Mouse (Mus musculus) hindbrain, embryonic 14.5 days (tissue): ENCODE data around the gene Arhgap24. TPM values are rescaled to one million over a fixed set of nuclear protein-coding genes. Genes with fewer than 3 reads are reported as not detected.

ENCODE experiments used
- ATAC-seq: fragments of 200-750 bp; cut with Nextera tagmentation; 2 replicates; pipeline ENCODE4 v1.8.0; 2017; ENCODE audit warnings: moderate number of reproducible peaks, mild to moderate bottlenecking, moderate TSS enrichment, moderate library complexity; ENCODE audit not compliant: low FRiP score
- DNase-seq: peaks from one replicate; pipeline ENCODE4 v3.0.0-alpha.2; 2015; ENCODE audit warnings: low spot score
- H3K27ac ChIP-seq: fragments of 300-500 bp; sonication (generic); 2 replicates; pipeline ENCODE4 v1.5.1; 2014; ENCODE audit warnings: mild to moderate bottlenecking, moderate library complexity
- H3K27me3 ChIP-seq: fragments of 300-500 bp; sonication (generic); 2 replicates; pipeline ENCODE4 v1.6.1; 2014; ENCODE audit warnings: mild to moderate bottlenecking, low read length, mixed read lengths; ENCODE audit not compliant: control insufficient read depth, insufficient read depth
- H3K36me3 ChIP-seq: fragments of 300-500 bp; sonication (generic); replicated peaks from 2 replicates; pipeline ENCODE4 v1.6.1; 2014; ENCODE audit not compliant: control insufficient read depth, insufficient read depth
- H3K4me1 ChIP-seq: fragments of 300-500 bp; sonication (generic); replicated peaks from 2 replicates; pipeline ENCODE4 v1.6.1; 2014; ENCODE audit warnings: antibody characterized with exemption, low read length, mixed read lengths; ENCODE audit not compliant: control insufficient read depth, insufficient read depth
- H3K4me2 ChIP-seq: fragments of 300-500 bp; sonication (generic); replicated peaks from 2 replicates; pipeline ENCODE4 v1.6.1; 2014; ENCODE audit warnings: mild to moderate bottlenecking, moderate library complexity
- H3K4me3 ChIP-seq: fragments of 300-500 bp; sonication (generic); replicated peaks from 2 replicates; pipeline ENCODE4 v1.5.1; 2014; ENCODE audit warnings: mild to moderate bottlenecking, low read length
- H3K9ac ChIP-seq: fragments of 300-500 bp; sonication (generic); 2 replicates; pipeline ENCODE4 v1.6.1; 2014
- H3K9me3 ChIP-seq: fragments of 300-500 bp; sonication (generic); 2 replicates; pipeline ENCODE4 v1.6.1; 2016; ENCODE audit warnings: low read length; ENCODE audit not compliant: control insufficient read depth
- WGBS: fragments of 180-500 bp; shearing (Covaris S2); extraction: QIAGEN DNeasy Blood & Tissue Kit; methylation state at CpG from one replicate; pipeline ENCODE4 v1.1.7; 2014; 5-methylcytosine and 5-hydroxymethylcytosine counted together
- polyA plus RNA-seq: library from polyadenylated mRNA; unstranded; fragments of >200 nt; fragmentation: Nextera tagmentation; extraction: Ambion mirVana; gene quantifications from 2 replicates; pipeline ENCODE4 v1.2.1, GENCODE M21; 2014

Arhgap24 gene
- polyA plus RNA-seq, 1 experiment from 2014 or later: 10.3 TPM

DNA sequence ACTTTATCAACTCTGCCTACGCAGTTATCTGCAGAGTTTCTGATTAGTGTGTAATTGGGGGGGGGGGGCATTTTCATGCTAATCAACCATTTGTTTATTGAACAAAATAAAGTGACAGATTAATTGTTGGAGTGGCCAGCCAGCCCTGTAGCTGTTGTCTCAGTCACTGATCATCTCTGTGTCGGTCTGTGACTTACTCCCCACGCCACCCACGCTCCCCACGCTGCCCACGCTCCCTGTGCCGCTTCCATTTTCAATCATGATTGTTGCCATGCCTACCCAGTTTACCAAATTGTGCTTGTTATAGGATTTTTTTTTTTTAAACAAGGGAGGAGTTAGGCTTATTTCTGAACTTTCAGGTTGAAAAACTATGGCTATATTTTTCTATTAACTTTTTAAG lies 34.3 kb downstream of the Arhgap24 start:
- Histone ChIP-seq H3K9me3 (no peaks in the 10 kb centered on the region), H3K4me1 (no peaks in the 10 kb centered on the region), H3K4me2 (no peak overlapping the region), H3K9ac (no peak overlapping the region), H3K36me3 (no peaks in the 10 kb centered on the region), H3K27ac (no peak overlapping the region), H3K4me3 (no peak overlapping the region), H3K27me3 (no peaks in the 10 kb centered on the region)
- ATAC-seq (no peak), DNase-seq (no peak)
- WGBS: 33% methylated on average over 7 of the region's 7 CpGs

DNA sequence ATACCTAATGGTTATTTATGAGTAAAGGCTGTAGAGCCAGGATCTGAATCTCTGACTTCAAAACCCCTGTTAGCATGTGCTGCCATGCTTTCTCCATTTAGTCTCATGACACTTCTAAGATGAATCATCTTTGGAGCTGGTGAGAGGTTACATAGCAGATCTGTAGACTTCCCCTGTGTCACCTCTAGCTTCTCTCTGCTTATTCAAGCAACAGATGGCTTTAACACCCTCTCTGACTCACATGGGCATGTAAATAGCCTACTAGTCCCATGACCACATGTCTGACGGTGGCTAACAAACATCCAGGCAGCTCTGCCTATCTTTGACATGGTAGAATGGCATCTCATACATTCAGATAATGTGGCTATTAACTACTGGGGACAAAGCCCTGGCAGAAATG lies 39.3 kb downstream of the Arhgap24 start:
- Histone ChIP-seq H3K27ac (no peak overlapping the region), H3K4me1 (no peaks in the 10 kb centered on the region), H3K27me3 (no peaks in the 10 kb centered on the region), H3K4me3 (no peak overlapping the region), H3K9ac (no peak overlapping the region), H3K9me3 (no peaks in the 10 kb centered on the region), H3K36me3 (no peaks in the 10 kb centered on the region), H3K4me2 (no peak overlapping the region)
- no peak for DNase-seq
- WGBS: 84% methylated on average over 1 of the region's 1 CpGs
- ATAC-seq: no peak

DNA sequence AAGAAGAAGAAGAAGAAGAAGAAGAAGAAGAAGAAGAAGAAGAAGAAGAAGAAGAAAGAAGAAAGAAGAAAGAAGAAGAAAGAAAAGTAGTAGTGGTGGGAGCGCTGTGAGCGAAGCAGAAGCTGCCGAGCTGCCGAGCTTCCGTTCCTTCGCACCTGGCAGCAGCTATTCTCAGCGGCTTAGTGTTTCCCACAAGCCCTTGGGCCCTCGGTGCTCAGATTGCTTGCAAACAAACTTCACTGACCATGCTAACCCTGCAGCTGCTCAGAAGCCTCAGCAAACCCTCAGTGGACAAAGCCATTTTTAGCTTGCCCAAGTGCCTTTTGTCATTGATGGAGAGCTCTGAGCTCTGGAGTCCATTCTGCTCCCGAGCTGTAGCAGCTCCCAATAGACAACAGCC lies 54.1 kb downstream of the Arhgap24 start:
- no peaks in the 10 kb centered on the region for H3K36me3 ChIP-seq
- no peaks in the 10 kb centered on the region for H3K4me1 ChIP-seq
- H3K27ac ChIP-seq: no peak overlapping the region
- WGBS: 85% methylated on average over 9 of the region's 9 CpGs
- ATAC-seq (no peak), DNase-seq (no peak)
- no peaks in the 10 kb centered on the region for H3K9me3 ChIP-seq
- no peak overlapping the region for H3K9ac ChIP-seq
- no peak overlapping the region for H3K4me2 ChIP-seq
- no peak overlapping the region for H3K4me3 ChIP-seq
- H3K27me3 ChIP-seq: no peaks in the 10 kb centered on the region

DNA sequence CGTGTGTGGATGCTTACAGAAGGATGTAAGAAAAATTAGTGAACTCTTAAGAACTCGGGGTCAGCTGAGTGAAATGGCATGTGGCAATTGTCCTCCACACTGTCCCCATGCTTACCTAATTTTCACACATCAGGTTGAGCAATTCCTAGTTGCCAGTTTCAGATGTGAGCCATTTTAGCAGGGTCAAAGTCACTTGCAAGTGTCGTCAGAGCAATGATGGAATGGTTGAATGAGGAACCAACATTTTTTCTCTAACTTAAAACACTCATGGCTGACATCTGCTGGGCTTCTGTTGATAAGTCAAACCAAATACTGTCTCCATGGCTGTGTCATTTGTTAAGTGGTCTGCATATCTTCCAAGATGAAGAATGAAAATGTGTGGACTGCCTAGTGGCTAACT lies 56.6 kb downstream of the Arhgap24 start:
- Histone ChIP-seq H3K4me2 (no peak overlapping the region), H3K4me3 (no peak overlapping the region), H3K9me3 (no peaks in the 10 kb centered on the region), H3K4me1 (no peaks in the 10 kb centered on the region), H3K27ac (no peak overlapping the region), H3K27me3 (no peaks in the 10 kb centered on the region), H3K36me3 (no peaks in the 10 kb centered on the region), H3K9ac (no peak overlapping the region)
- no peak for DNase-seq
- ATAC-seq: no peak
- WGBS: 84% methylated on average over 3 of the region's 3 CpGs

DNA sequence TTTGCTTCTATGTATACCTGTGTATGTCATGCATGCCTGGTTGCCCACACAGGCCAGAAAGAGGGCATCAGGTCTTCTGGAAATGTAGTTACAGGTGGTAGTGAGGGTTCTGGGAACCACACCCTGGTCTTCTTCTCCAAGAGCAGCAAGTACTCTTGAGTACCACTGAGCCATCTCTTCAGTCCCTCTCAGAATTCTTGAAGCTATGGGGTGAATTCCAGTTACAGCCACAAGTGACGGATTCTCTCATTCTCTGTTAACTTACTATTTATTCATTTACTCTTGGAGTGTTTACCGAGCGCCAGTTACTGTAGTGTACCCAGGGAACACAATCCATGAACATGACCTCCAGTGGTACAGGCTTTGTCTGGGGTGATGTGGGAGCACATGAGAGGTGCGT lies 65.1 kb downstream of the Arhgap24 start:
- Histone ChIP-seq H3K4me3 (no peak overlapping the region), H3K4me1 (no peaks in the 10 kb centered on the region), H3K27me3 (no peaks in the 10 kb centered on the region), H3K9ac (no peak overlapping the region), H3K36me3 (no peaks in the 10 kb centered on the region), H3K27ac (no peak overlapping the region), H3K9me3 (no peaks in the 10 kb centered on the region), H3K4me2 (no peak overlapping the region)
- 95% methylated on average over 4 of the region's 4 CpGs for WGBS
- DNase-seq: no peak
- no peak for ATAC-seq

DNA sequence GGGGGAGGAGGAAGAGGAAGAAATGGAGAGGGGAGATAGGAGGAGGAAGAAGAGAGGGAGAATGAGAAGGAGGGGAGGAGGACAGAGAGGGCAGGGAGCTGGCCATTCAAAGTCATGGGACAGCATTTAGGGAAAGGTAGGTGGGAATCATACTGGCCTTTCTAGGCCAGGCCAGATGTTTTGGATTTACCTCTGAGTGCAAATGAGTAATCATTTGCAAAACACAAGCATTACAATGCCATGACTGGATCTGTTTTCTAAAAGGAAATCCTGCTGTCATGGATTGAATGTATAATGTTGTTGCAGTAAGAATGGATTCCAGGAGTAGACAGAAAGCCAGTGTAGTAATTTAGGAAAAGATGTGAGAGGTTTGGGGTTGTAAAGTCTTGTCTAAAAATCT lies 66.6 kb downstream of the Arhgap24 start:
- H3K9me3 ChIP-seq: no peaks in the 10 kb centered on the region
- no peaks in the 10 kb centered on the region for H3K4me1 ChIP-seq
- no peak for ATAC-seq
- no peaks in the 10 kb centered on the region for H3K27me3 ChIP-seq
- H3K9ac ChIP-seq: no peak overlapping the region
- no peak overlapping the region for H3K27ac ChIP-seq
- no peak overlapping the region for H3K4me2 ChIP-seq
- H3K36me3 ChIP-seq: no peaks in the 10 kb centered on the region
- no peak for DNase-seq
- H3K4me3 ChIP-seq: no peak overlapping the region

DNA sequence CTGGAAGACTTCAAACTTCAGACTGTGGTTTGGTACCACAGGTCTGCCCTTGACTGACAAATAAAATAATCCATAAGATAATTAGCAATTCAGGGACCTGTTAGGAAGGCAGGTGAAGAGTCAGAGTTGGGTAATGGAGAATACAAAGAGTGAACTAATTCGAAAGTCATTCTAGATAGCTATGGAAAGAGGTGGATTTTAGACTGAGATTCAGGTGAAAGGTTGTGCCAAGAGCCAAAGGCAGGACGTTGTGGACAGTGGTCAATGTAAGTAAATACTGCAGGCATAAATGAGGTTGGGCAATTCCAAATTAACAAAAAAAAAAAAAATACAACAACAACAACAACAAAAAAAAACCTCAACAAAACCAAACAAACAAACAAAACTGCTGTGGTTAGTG lies 67.2 kb downstream of the Arhgap24 start:
- H3K4me1 ChIP-seq: no peaks in the 10 kb centered on the region
- H3K9ac ChIP-seq: no peak overlapping the region
- H3K36me3 ChIP-seq: no peaks in the 10 kb centered on the region
- DNase-seq (no peak), ATAC-seq (no peak)
- H3K9me3 ChIP-seq: no peaks in the 10 kb centered on the region
- no peaks in the 10 kb centered on the region for H3K27me3 ChIP-seq
- 83% methylated on average over 2 of the region's 2 CpGs for WGBS
- H3K4me2 ChIP-seq: no peak overlapping the region
- no peak overlapping the region for H3K4me3 ChIP-seq
- no peak overlapping the region for H3K27ac ChIP-seq

DNA sequence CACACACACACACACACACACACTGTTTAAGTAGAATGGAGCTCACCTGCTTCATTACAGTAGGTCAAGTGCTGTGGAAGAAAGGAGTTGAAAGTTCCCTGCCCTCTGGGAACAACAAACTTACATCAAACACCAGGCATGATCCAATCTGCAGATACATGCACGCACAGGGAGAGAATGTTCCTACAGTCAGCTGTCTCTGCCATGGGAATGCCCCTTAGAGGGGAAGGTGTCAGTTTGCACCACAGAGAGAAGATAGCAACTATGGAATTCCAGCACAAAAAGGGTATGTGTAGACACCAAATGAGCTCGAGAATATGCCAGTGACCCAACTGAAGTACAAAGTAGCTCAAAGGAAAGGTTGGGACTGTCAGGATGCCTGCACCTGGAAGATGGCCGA lies 69.0 kb downstream of the Arhgap24 start:
- DNase-seq: no peak
- no peak for ATAC-seq
- no peaks in the 10 kb centered on the region for H3K4me1 ChIP-seq
- 71% methylated on average over 3 of the region's 3 CpGs for WGBS
- H3K27me3 ChIP-seq: no peaks in the 10 kb centered on the region
- no peaks in the 10 kb centered on the region for H3K36me3 ChIP-seq
- H3K9me3 ChIP-seq: no peaks in the 10 kb centered on the region
- no peak overlapping the region for H3K4me2 ChIP-seq
- H3K9ac ChIP-seq: no peak overlapping the region
- H3K27ac ChIP-seq: no peak overlapping the region
- H3K4me3 ChIP-seq: no peak overlapping the region

DNA sequence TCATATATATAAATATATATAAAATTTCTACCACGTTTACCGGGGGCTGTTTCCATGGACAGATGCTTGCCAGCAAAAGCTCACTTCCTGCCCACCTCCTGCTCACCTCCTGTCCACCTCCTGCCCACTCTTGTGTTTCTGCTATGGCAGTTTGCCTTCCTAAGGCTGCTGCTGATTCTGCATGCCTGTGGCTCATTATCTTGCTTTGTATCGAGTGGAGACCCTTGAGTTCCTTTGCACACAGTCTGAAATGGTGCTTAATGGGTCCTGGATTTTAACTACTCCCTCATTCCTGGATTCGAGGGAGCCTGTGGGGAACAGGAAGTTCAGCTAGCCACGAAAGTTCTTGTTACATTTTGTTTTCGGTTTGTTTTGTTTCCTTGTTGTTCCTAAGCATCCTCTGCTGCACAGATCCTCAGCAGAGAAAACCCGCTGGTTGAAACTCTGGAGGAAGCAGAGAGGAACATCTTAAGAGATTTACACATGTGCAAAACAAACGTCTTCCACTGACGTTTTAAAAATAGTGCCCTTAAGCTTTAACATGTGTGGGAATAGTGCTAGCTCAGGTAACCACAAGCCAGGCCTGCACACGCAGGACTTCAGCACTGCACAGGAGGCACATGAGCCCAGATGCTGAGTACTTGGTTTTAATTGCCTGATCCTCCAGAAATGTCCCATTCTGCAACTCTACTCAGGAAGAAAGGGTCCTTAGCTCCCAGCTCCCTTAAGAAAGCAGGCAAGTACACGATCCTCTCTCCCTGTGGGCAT lies 69.9 kb downstream of the Arhgap24 start:
- no peak overlapping the region for H3K4me3 ChIP-seq
- no peaks in the 10 kb centered on the region for H3K27me3 ChIP-seq
- no peak for ATAC-seq
- H3K9ac ChIP-seq: no peak overlapping the region
- no peaks in the 10 kb centered on the region for H3K4me1 ChIP-seq
- no peaks in the 10 kb centered on the region for H3K9me3 ChIP-seq
- no peak overlapping the region for H3K27ac ChIP-seq
- WGBS: 68% methylated on average over 11 of the region's 11 CpGs
- no peak overlapping the region for H3K4me2 ChIP-seq
- H3K36me3 ChIP-seq: no peaks in the 10 kb centered on the region
- DNase-seq: no peak

DNA sequence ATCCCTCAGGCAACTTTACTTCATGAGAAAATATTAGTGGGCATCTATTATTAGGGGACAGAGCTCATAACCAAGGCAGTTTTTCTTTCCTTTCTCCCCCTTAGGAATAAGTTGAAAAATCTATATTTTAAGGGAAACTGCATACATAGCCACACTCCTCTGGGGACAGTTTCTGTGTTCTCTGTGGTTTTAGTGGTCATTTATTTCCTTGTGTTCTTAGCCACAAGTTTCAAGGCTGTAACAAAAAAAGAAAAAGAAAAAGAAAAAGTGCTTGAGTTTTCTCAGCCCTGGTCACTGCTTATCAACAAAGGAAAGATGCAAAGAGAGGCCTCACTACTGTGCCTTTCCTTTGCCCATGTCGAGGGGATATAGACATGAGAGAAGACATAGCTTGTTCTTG lies 71.3 kb downstream of the Arhgap24 start:
- Histone ChIP-seq H3K9ac (no peak overlapping the region), H3K4me2 (no peak overlapping the region), H3K4me3 (no peak overlapping the region), H3K27me3 (no peaks in the 10 kb centered on the region), H3K27ac (no peak overlapping the region), H3K9me3 (no peaks in the 10 kb centered on the region), H3K4me1 (no peaks in the 10 kb centered on the region), H3K36me3 (no peaks in the 10 kb centered on the region)
- DNase-seq (no peak), ATAC-seq (no peak)
- 80% methylated on average over 1 of the region's 1 CpGs for WGBS
